Mouse (Mus musculus) embryo, embryonic 11 days (tissue): Measurements from ENCODE around the gene Galnt13.
"Not testable (repeated sequence)": the region's sequence is repeated elsewhere in the genome, so short reads cannot be mapped to it uniquely, and the experiment has no call there.

Experiments used
- DNase-seq: peaks from one replicate; pipeline ENCODE4 v3.0.0-alpha.2; 2015

The Galnt13 gene

GRCm38 (mm10) chr2:54936369-54936768, 500.3 kb downstream of the Galnt13 start:
- no peak for DNase-seq

- DNase-seq = no peak
These were observed 501.2 kb downstream of the Galnt13 start for GRCm38 (mm10) chr2:54937306-54937705.

- DNase-seq = no peak
These were observed 502.0 kb downstream of the Galnt13 start for GRCm38 (mm10) chr2:54938075-54938474.

GRCm38 (mm10) chr2:54943386-54943785, 507.3 kb downstream of the Galnt13 start:
- no peak for DNase-seq

GRCm38 (mm10) chr2:54983839-54984238, 547.7 kb downstream of the Galnt13 start:
- DNase-seq = no peak

GRCm38 (mm10) chr2:55022539-55022938, 586.4 kb downstream of the Galnt13 start:
- not testable (repeated sequence) for DNase-seq

- DNase-seq = no peak
These were observed 598.5 kb downstream of the Galnt13 start for GRCm38 (mm10) chr2:55034610-55035009.

GRCm38 (mm10) chr2:55065469-55066315, 629.6 kb downstream of the Galnt13 start:
- peak; percentile 20 for DNase-seq

- no peak for DNase-seq
These were observed 649.5 kb downstream of the Galnt13 start for GRCm38 (mm10) chr2:55085580-55085979.

- no peak for DNase-seq
These were observed 651.9 kb downstream of the Galnt13 start for GRCm38 (mm10) chr2:55088034-55088433.

GRCm38 (mm10) chr2:55090332-55090731, 654.2 kb downstream of the Galnt13 start:
- DNase-seq = peak; percentile 70

- DNase-seq = peak; percentile 33
These were observed 655.4 kb downstream of the Galnt13 start for GRCm38 (mm10) chr2:55091495-55091894.

- no peak for DNase-seq
These were observed 663.0 kb downstream of the Galnt13 start for GRCm38 (mm10) chr2:55099100-55099499.

GRCm38 (mm10) chr2:55101279-55101678, 665.2 kb downstream of the Galnt13 start:
- DNase-seq = no peak

GRCm38 (mm10) chr2:55103521-55103920, 667.4 kb downstream of the Galnt13 start:
- no peak for DNase-seq

- no peak for DNase-seq
These were observed 671.7 kb downstream of the Galnt13 start for GRCm38 (mm10) chr2:55107828-55108227.

- no peak for DNase-seq
These were observed 717.0 kb downstream of the Galnt13 start for GRCm38 (mm10) chr2:55153089-55153488.

- DNase-seq = no peak
These were observed 728.7 kb downstream of the Galnt13 start for GRCm38 (mm10) chr2:55164781-55165180.
